18 mouse cellular contexts compared by ENCODE assay signal in genomic region chr5:115375436-115375835, GRCm38 (mm10). TPM values are rescaled to one million over a fixed set of nuclear protein-coding genes. Genes with fewer than 3 reads are reported as not detected.
DNase-seq lines count a peak whose midpoint lies in the region; ATAC-seq and TF ChIP-seq lines count a peak whose summit lies in the region.
"Had no signal": no experiment of that assay in that cellular context is flagged by ENCODE, and none has a peak within 500 bp of the region (broad histone marks: within the 10 kb centered on the region; RNA-seq: fewer than 3 reads in every experiment).

No protein-coding gene starts in this region.

- WGBS in hindbrain, embryonic 10.5 days = 85% methylated on average over 2 of the region's 2 CpGs
- 85% methylated on average over 2 of the region's 2 CpGs for WGBS in hindbrain, embryonic 11.5 days
- 87% methylated on average over 2 of the region's 2 CpGs for WGBS in midbrain, embryonic 10.5 days
- WGBS in midbrain, embryonic 16.5 days = 87% methylated on average over 2 of the region's 2 CpGs
- 87% methylated on average over 2 of the region's 2 CpGs for WGBS in midbrain, embryonic 14.5 days

- peaks cover 35% of the 10 kb centered on the region for H3K4me1 ChIP-seq in hindbrain, embryonic 10.5 days (replicated peaks)
- no peaks in the 10 kb centered on the region; the same call in 1 of the 2 replicates for H3K4me1 ChIP-seq in hindbrain, embryonic 11.5 days (replicated peaks; ENCODE audit: control insufficient read depth, insufficient read depth, low read length)
- peaks cover 45% of the 10 kb centered on the region for H3K4me1 ChIP-seq in midbrain, embryonic 10.5 days
- 0 out of 2 replicates have a peak, but pooled peaks cover 2% of the 10 kb centered on the region for H3K4me1 ChIP-seq in midbrain, embryonic 16.5 days (ENCODE audit: control insufficient read depth, insufficient read depth, low read length)
- peaks cover 47% of the 10 kb centered on the region for H3K4me1 ChIP-seq in E14TG2a.4 (replicated peaks; ENCODE audit: low read depth, low read length)
- peaks cover 12% of the 10 kb centered on the region; the same call in 1 of the 2 replicates for H3K4me1 ChIP-seq in midbrain, embryonic 14.5 days (ENCODE audit: control insufficient read depth, insufficient read depth, low read length)

- H3K27ac ChIP-seq in hindbrain, embryonic 10.5 days = peak overlapping the region; percentile 80
- H3K27ac ChIP-seq in hindbrain, embryonic 11.5 days (ENCODE audit: low read depth, low read length) = no peak overlapping the region
- peak overlapping the region; percentile 92 for H3K27ac ChIP-seq in midbrain, embryonic 10.5 days (replicated peaks)
- no peak overlapping the region for H3K27ac ChIP-seq in midbrain, embryonic 16.5 days (ENCODE audit: low read length)
- H3K27ac ChIP-seq in midbrain, embryonic 14.5 days (replicated peaks; ENCODE audit: low read depth, low read length) = 0 out of 2 replicates have a peak overlapping the region, but pooled peaks have one; percentile 14
- H3K27ac ChIP-seq: limb, embryonic 15.5 days; neural tube, embryonic 12.5 days had no signal

- no peak for DNase-seq in hindbrain, embryonic 10.5 days (ENCODE audit: low spot score)
- no peak for DNase-seq in hindbrain, embryonic 11.5 days (ENCODE audit: low spot score)
- DNase-seq in midbrain, embryonic 10.5 days (ENCODE audit: low spot score) = no peak
- no peak for DNase-seq in midbrain, embryonic 14.5 days
- DNase-seq in T-cell, adult 2 months (ENCODE audit: low spot score) = no peak
- no peak for DNase-seq in spleen, adult 18-20 months
- DNase-seq: adrenal gland, postnatal 25 days; gastrocnemius, postnatal 10 days; heart, postnatal 10 days; kidney, postnatal 10 days; layer of hippocampus, adult 9-11 months; lung, postnatal 10 days; right cerebral cortex, postnatal 14 days had no signal

- no peaks in the 10 kb centered on the region for H3K27me3 ChIP-seq in hindbrain, embryonic 10.5 days (ENCODE audit: insufficient read depth, poor library complexity, severe bottlenecking)
- H3K27me3 ChIP-seq in hindbrain, embryonic 11.5 days (ENCODE audit: control insufficient read depth, insufficient read depth, low read length) = no peaks in the 10 kb centered on the region
- H3K27me3 ChIP-seq in midbrain, embryonic 10.5 days (ENCODE audit: low read depth, poor library complexity, severe bottlenecking) = no peaks in the 10 kb centered on the region
- H3K27me3 ChIP-seq in midbrain, embryonic 16.5 days (ENCODE audit: control insufficient read depth, insufficient read depth, low read depth, low read length) = no peaks in the 10 kb centered on the region
- no peaks in the 10 kb centered on the region for H3K27me3 ChIP-seq in E14TG2a.4 (ENCODE audit: insufficient read depth, low read length)
- no peaks in the 10 kb centered on the region for H3K27me3 ChIP-seq in midbrain, embryonic 14.5 days (ENCODE audit: control insufficient read depth, insufficient read depth, low read length)
- H3K27me3 ChIP-seq: forebrain, embryonic 15.5 days; limb, embryonic 15.5 days; neural tube, embryonic 12.5 days had no signal

- H3K4me3 ChIP-seq in hindbrain, embryonic 10.5 days = no peak overlapping the region
- H3K4me3 ChIP-seq in hindbrain, embryonic 11.5 days (ENCODE audit: low read depth, low read length) = no peak overlapping the region
- H3K4me3 ChIP-seq in midbrain, embryonic 10.5 days = no peak overlapping the region
- H3K4me3 ChIP-seq in midbrain, embryonic 16.5 days (ENCODE audit: low read depth, low read length) = no peak overlapping the region
- no peak overlapping the region for H3K4me3 ChIP-seq in E14TG2a.4 (replicated peaks; ENCODE audit: low read length)
- H3K4me3 ChIP-seq in midbrain, embryonic 14.5 days (replicated peaks; ENCODE audit: low read depth, low read length) = no peak overlapping the region
- H3K4me3 ChIP-seq: forebrain, embryonic 15.5 days; limb, embryonic 15.5 days; neural tube, embryonic 12.5 days had no signal

- H3K9me3 ChIP-seq in hindbrain, embryonic 10.5 days = no peaks in the 10 kb centered on the region
- no peaks in the 10 kb centered on the region for H3K9me3 ChIP-seq in hindbrain, embryonic 11.5 days (ENCODE audit: control insufficient read depth, low read length)
- no peaks in the 10 kb centered on the region for H3K9me3 ChIP-seq in midbrain, embryonic 10.5 days (replicated peaks)
- H3K9me3 ChIP-seq in midbrain, embryonic 16.5 days (replicated peaks; ENCODE audit: control insufficient read depth, low read length, poor library complexity, severe bottlenecking) = no peaks in the 10 kb centered on the region
- H3K9me3 ChIP-seq in E14TG2a.4 (ENCODE audit: low read length) = no peaks in the 10 kb centered on the region
- no peaks in the 10 kb centered on the region for H3K9me3 ChIP-seq in midbrain, embryonic 14.5 days (ENCODE audit: control insufficient read depth, low read length)
- H3K9me3 ChIP-seq: forebrain, embryonic 15.5 days; limb, embryonic 15.5 days; neural tube, embryonic 12.5 days had no signal

- ATAC-seq in hindbrain, embryonic 11.5 days (ENCODE audit: low FRiP score) = no peak
- no peak for ATAC-seq in midbrain, embryonic 16.5 days
- no peak for ATAC-seq in midbrain, embryonic 14.5 days (ENCODE audit: low FRiP score, low TSS enrichment)
- ATAC-seq: forebrain, embryonic 15.5 days had no signal

- no peaks in the 10 kb centered on the region for H3K36me3 ChIP-seq in hindbrain, embryonic 10.5 days
- no peaks in the 10 kb centered on the region for H3K36me3 ChIP-seq in hindbrain, embryonic 11.5 days (ENCODE audit: control insufficient read depth, insufficient read depth, low read length)
- H3K36me3 ChIP-seq in midbrain, embryonic 10.5 days = no peaks in the 10 kb centered on the region
- H3K36me3 ChIP-seq in midbrain, embryonic 16.5 days (ENCODE audit: control insufficient read depth, insufficient read depth, low read length) = no peaks in the 10 kb centered on the region
- no peaks in the 10 kb centered on the region for H3K36me3 ChIP-seq in E14TG2a.4 (ENCODE audit: insufficient read depth, low read length)
- no peaks in the 10 kb centered on the region for H3K36me3 ChIP-seq in midbrain, embryonic 14.5 days (ENCODE audit: control insufficient read depth, insufficient read depth, low read length)
- H3K36me3 ChIP-seq: forebrain, embryonic 15.5 days; limb, embryonic 15.5 days; neural tube, embryonic 12.5 days had no signal

- TF ChIP-seq CTCF in E14TG2a.4 (conservative IDR thresholded peaks at IDR 0.05; ENCODE audit: low read length) = peak; percentile 31; the same call in 1 of the 2 replicates

- H3K9ac ChIP-seq in hindbrain, embryonic 11.5 days (ENCODE audit: low read depth, low read length) = no peak overlapping the region
- no peak overlapping the region for H3K9ac ChIP-seq in midbrain, embryonic 16.5 days (ENCODE audit: low read depth, low read length)
- no peak overlapping the region for H3K9ac ChIP-seq in midbrain, embryonic 14.5 days (replicated peaks; ENCODE audit: low read length)
- H3K9ac ChIP-seq: forebrain, embryonic 15.5 days; limb, embryonic 15.5 days; neural tube, embryonic 12.5 days had no signal

- H3K4me2 ChIP-seq in hindbrain, embryonic 11.5 days (replicated peaks; ENCODE audit: low read depth, low read length) = no peak overlapping the region
- no peak overlapping the region for H3K4me2 ChIP-seq in midbrain, embryonic 16.5 days (ENCODE audit: low read length)
- no peak overlapping the region for H3K4me2 ChIP-seq in midbrain, embryonic 14.5 days (ENCODE audit: low read length)
- H3K4me2 ChIP-seq: forebrain, embryonic 15.5 days; limb, embryonic 15.5 days; neural tube, embryonic 12.5 days had no signal

RNA-seq across cellular contexts. Expression of gene Cox6a1, which starts 26.7 kb away (rescaled TPM):
- 875 and 1,016 TPM in 2 replicates for polyA plus RNA-seq in hindbrain, embryonic 10.5 days (2016; fragmentation: Nextera tagmentation; extraction: Ambion mirVana)
- polyA plus RNA-seq in hindbrain, embryonic 11.5 days (2014; fragmentation: Nextera tagmentation; extraction: Ambion mirVana) = 811 and 829 TPM in 2 replicates
- polyA plus RNA-seq in midbrain, embryonic 10.5 days (2016; fragmentation: Nextera tagmentation; extraction: Ambion mirVana) = 861 and 874 TPM in 2 replicates
- polyA plus RNA-seq in midbrain, embryonic 16.5 days (2015; fragmentation: Nextera tagmentation; extraction: Ambion mirVana) = 1,007 and 1,008 TPM in 2 replicates
- 938 and 1,310 TPM in 2 replicates for polyA plus RNA-seq in midbrain, embryonic 14.5 days (2014; fragmentation: Nextera tagmentation; extraction: Ambion mirVana)

RNA-seq across cellular contexts. Expression of gene Triap1, which starts 34.4 kb away (rescaled TPM):
- 56.3 and 57.2 TPM in 2 replicates for polyA plus RNA-seq in hindbrain, embryonic 10.5 days (2016; fragmentation: Nextera tagmentation; extraction: Ambion mirVana)
- 56.8 and 60.0 TPM in 2 replicates for polyA plus RNA-seq in hindbrain, embryonic 11.5 days (2014; fragmentation: Nextera tagmentation; extraction: Ambion mirVana)
- 56.4 and 60.8 TPM in 2 replicates for polyA plus RNA-seq in midbrain, embryonic 10.5 days (2016; fragmentation: Nextera tagmentation; extraction: Ambion mirVana)
- polyA plus RNA-seq in midbrain, embryonic 16.5 days (2015; fragmentation: Nextera tagmentation; extraction: Ambion mirVana) = 47.9 and 52.6 TPM in 2 replicates
- 48.4 and 50.1 TPM in 2 replicates for polyA plus RNA-seq in midbrain, embryonic 14.5 days (2014; fragmentation: Nextera tagmentation; extraction: Ambion mirVana)

RNA-seq across cellular contexts. Expression of gene Gatc, which starts 34.5 kb away (rescaled TPM):
- 35.6 and 41.2 TPM in 2 replicates for polyA plus RNA-seq in hindbrain, embryonic 10.5 days (2016; fragmentation: Nextera tagmentation; extraction: Ambion mirVana)
- 43.0 and 51.2 TPM in 2 replicates for polyA plus RNA-seq in hindbrain, embryonic 11.5 days (2014; fragmentation: Nextera tagmentation; extraction: Ambion mirVana)
- polyA plus RNA-seq in midbrain, embryonic 10.5 days (2016; fragmentation: Nextera tagmentation; extraction: Ambion mirVana) = 36.9 and 41.3 TPM in 2 replicates
- 37.8 and 43.5 TPM in 2 replicates for polyA plus RNA-seq in midbrain, embryonic 16.5 days (2015; fragmentation: Nextera tagmentation; extraction: Ambion mirVana)
- polyA plus RNA-seq in midbrain, embryonic 14.5 days (2014; fragmentation: Nextera tagmentation; extraction: Ambion mirVana) = 38.2 and 43.4 TPM in 2 replicates

RNA-seq across cellular contexts. Expression of gene Srsf9, which starts 48.5 kb away (rescaled TPM):
- 383 and 387 TPM in 2 replicates for polyA plus RNA-seq in hindbrain, embryonic 10.5 days (2016; fragmentation: Nextera tagmentation; extraction: Ambion mirVana)
- polyA plus RNA-seq in hindbrain, embryonic 11.5 days (2014; fragmentation: Nextera tagmentation; extraction: Ambion mirVana) = 305 and 320 TPM in 2 replicates
- polyA plus RNA-seq in midbrain, embryonic 10.5 days (2016; fragmentation: Nextera tagmentation; extraction: Ambion mirVana) = 396 and 421 TPM in 2 replicates
- polyA plus RNA-seq in midbrain, embryonic 16.5 days (2015; fragmentation: Nextera tagmentation; extraction: Ambion mirVana) = 118 and 132 TPM in 2 replicates
- polyA plus RNA-seq in midbrain, embryonic 14.5 days (2014; fragmentation: Nextera tagmentation; extraction: Ambion mirVana) = 132 and 150 TPM in 2 replicates

RNA-seq across cellular contexts. Expression of gene Msi1, which starts 54.0 kb away (rescaled TPM):
- polyA plus RNA-seq in hindbrain, embryonic 10.5 days (2016; fragmentation: Nextera tagmentation; extraction: Ambion mirVana) = 167 and 222 TPM in 2 replicates
- 136 and 141 TPM in 2 replicates for polyA plus RNA-seq in hindbrain, embryonic 11.5 days (2014; fragmentation: Nextera tagmentation; extraction: Ambion mirVana)
- polyA plus RNA-seq in midbrain, embryonic 10.5 days (2016; fragmentation: Nextera tagmentation; extraction: Ambion mirVana) = 190 and 232 TPM in 2 replicates
- 47.9 and 53.7 TPM in 2 replicates for polyA plus RNA-seq in midbrain, embryonic 16.5 days (2015; fragmentation: Nextera tagmentation; extraction: Ambion mirVana)
- polyA plus RNA-seq in midbrain, embryonic 14.5 days (2014; fragmentation: Nextera tagmentation; extraction: Ambion mirVana) = 71.6 and 101 TPM in 2 replicates

Comparison
In these comparisons a context has a peak if more than half of its experiments do, and no peak if none do; other contexts are left out.
1. H3K27ac ChIP-seq: peak in hindbrain, embryonic 10.5 days (single experiment), midbrain, embryonic 10.5 days (single experiment) and midbrain, embryonic 14.5 days (single experiment); none in hindbrain, embryonic 11.5 days (single experiment) and midbrain, embryonic 16.5 days (single experiment).